Mouse (Mus musculus) megakaryocyte, adult 5-6 weeks (primary cell): ENCODE data around the gene Ica1l. TPM values are rescaled to one million over a fixed set of nuclear protein-coding genes. Genes with fewer than 3 reads are reported as not detected.

Experiments
- ATAC-seq: 2 replicates; pipeline ENCODE4 v1.8.0; 2016; ENCODE audit warnings: mild to moderate bottlenecking, inconsistent platforms; ENCODE audit not compliant: poor library complexity, severe bottlenecking
- total RNA-seq, 2 experiments: library from RNA; stranded (forward) in 1 of 2; stranded (reverse) in 1 of 2; fragments of 153-499, 151-499 nt in 1 of 2; fragments of 221-1000, 200-1000 nt in 1 of 2; gene quantifications; 2 replicates each; pipeline versions ENCODE4 v1.2.3 to v1.2.4; 2015 to 2017

The Ica1l gene
- total RNA-seq, 2 experiments from 2014 or later, result 0.07 to 0.95 TPM

- no peak for ATAC-seq
These were observed 75.7 kb downstream of the Ica1l start for GRCm38 (mm10) chr1:59967291-59967690.

GRCm38 (mm10) chr1:59966171-59966785 lies 76.7 kb downstream of the Ica1l start:
- ATAC-seq, result no peak

- ATAC-seq, result no peak
These were observed 83.0 kb downstream of the Ica1l start for GRCm38 (mm10) chr1:59959941-59960340.

GRCm38 (mm10) chr1:59957206-59957605 lies 85.8 kb downstream of the Ica1l start:
- no peak for ATAC-seq

- no peak for ATAC-seq
These were observed 95.5 kb downstream of the Ica1l start for GRCm38 (mm10) chr1:59947509-59947908.

GRCm38 (mm10) chr1:59945969-59946368 lies 97.0 kb downstream of the Ica1l start:
- no peak for ATAC-seq

- no peak for ATAC-seq
These were observed 99.2 kb downstream of the Ica1l start for GRCm38 (mm10) chr1:59943825-59944224.

- no peak for ATAC-seq
These were observed 100.8 kb downstream of the Ica1l start for GRCm38 (mm10) chr1:59942057-59942790.

- ATAC-seq, result no peak
These were observed 101.9 kb downstream of the Ica1l start for GRCm38 (mm10) chr1:59941063-59941462.

GRCm38 (mm10) chr1:59932991-59933390 lies 110.0 kb downstream of the Ica1l start:
- no peak for ATAC-seq

Other genes starting within 250 kb of the Ica1l start
- gene Fam117b, start 130.2 kb downstream of the Ica1l start, total RNA-seq (2015), result 40.4 and 43.9 TPM in 2 replicates
- gene Fam117b, start 130.2 kb downstream of the Ica1l start, total RNA-seq (2017), result 40.7 and 48.4 TPM in 2 replicates
- gene Carf, start 55.1 kb upstream of the Ica1l start, total RNA-seq (2015), result 6.3 and 13.1 TPM in 2 replicates
- 4.1 and 4.9 TPM in 2 replicates for gene Carf, start 55.1 kb upstream of the Ica1l start, total RNA-seq (2017)
- gene Wdr12, start 55.5 kb upstream of the Ica1l start, total RNA-seq (2015), result 11.4 and 11.5 TPM in 2 replicates
- 14.4 and 19.0 TPM in 2 replicates for gene Wdr12, start 55.5 kb upstream of the Ica1l start, total RNA-seq (2017)
- gene Nbeal1, start 137.4 kb upstream of the Ica1l start, total RNA-seq (2015), result 9.9 and 12.7 TPM in 2 replicates
- 8.5 and 13.1 TPM in 2 replicates for gene Nbeal1, start 137.4 kb upstream of the Ica1l start, total RNA-seq (2017)